Mouse (Mus musculus): Measurements from ENCODE around the gene Fam53a. TPM values are rescaled to one million over a fixed set of nuclear protein-coding genes. Genes with fewer than 3 reads are reported as not detected.

Fam53a gene
- polyA plus RNA-seq, 1 experiment from 2014 or later: 49.6 TPM

- Histone ChIP-seq H3K4me2 (ENCODE audit: low read depth, low read length) (no peak overlapping the region), H3K9ac (ENCODE audit: low read depth, low read length) (no peak overlapping the region), H3K9me3 (ENCODE audit: control insufficient read depth, low read length) (no peaks in the 10 kb centered on the region), H3K4me3 (ENCODE audit: low read length) (no peak overlapping the region), H3K27me3 (replicated peaks; ENCODE audit: control insufficient read depth, insufficient read depth, low read length) (no peaks in the 10 kb centered on the region), H3K36me3 (ENCODE audit: control insufficient read depth, insufficient read depth, low read length) (peaks cover 12% of the 10 kb centered on the region), H3K4me1 (ENCODE audit: control insufficient read depth, insufficient read depth, low read length) (no peaks in the 10 kb centered on the region), H3K27ac (ENCODE audit: low read length) (no peak overlapping the region)
- 78% methylated on average over 3 of the region's 3 CpGs for WGBS
- no peak for ATAC-seq
These were observed 8.3 kb upstream of the Fam53a start for GRCm38 (mm10) chr5:33637606-33638350.

GRCm38 (mm10) chr5:33635361-33635760 is 5.9 kb upstream of the Fam53a start:
- no peak for ATAC-seq
- 78% methylated on average over 3 of the region's 3 CpGs for WGBS

GRCm38 (mm10) chr5:33632526-33632925 is 3.1 kb upstream of the Fam53a start:
- no peak for ATAC-seq
- Histone ChIP-seq H3K4me2 (ENCODE audit: low read depth, low read length) (no peak overlapping the region), H3K27me3 (replicated peaks; ENCODE audit: control insufficient read depth, insufficient read depth, low read length) (no peaks in the 10 kb centered on the region), H3K36me3 (ENCODE audit: control insufficient read depth, insufficient read depth, low read length) (peaks cover 2% of the 10 kb centered on the region; the same call in 1 of the 2 replicates), H3K9ac (ENCODE audit: low read depth, low read length) (no peak overlapping the region), H3K4me1 (ENCODE audit: control insufficient read depth, insufficient read depth, low read length) (peaks cover 18% of the 10 kb centered on the region), H3K4me3 (ENCODE audit: low read length) (no peak overlapping the region), H3K27ac (ENCODE audit: low read length) (no peak overlapping the region), H3K9me3 (ENCODE audit: control insufficient read depth, low read length) (no peaks in the 10 kb centered on the region)
- 89% methylated on average over 1 of the region's 1 CpGs for WGBS

More at GRCm38 (mm10) chr5:33635361-33635760, 5.9 kb upstream of the Fam53a start:
- no peaks in the 10 kb centered on the region for H3K27me3 ChIP-seq (replicated peaks; ENCODE audit: control insufficient read depth, insufficient read depth, low read length)
- no peak overlapping the region for H3K9ac ChIP-seq (ENCODE audit: low read depth, low read length)
- H3K4me1 ChIP-seq (ENCODE audit: control insufficient read depth, insufficient read depth, low read length): peaks cover 6% of the 10 kb centered on the region
- H3K9me3 ChIP-seq (ENCODE audit: control insufficient read depth, low read length): no peaks in the 10 kb centered on the region
- no peak overlapping the region for H3K4me2 ChIP-seq (ENCODE audit: low read depth, low read length)
- H3K36me3 ChIP-seq (ENCODE audit: control insufficient read depth, insufficient read depth, low read length): peaks cover 2% of the 10 kb centered on the region; the same call in 1 of the 2 replicates
- no peak overlapping the region for H3K27ac ChIP-seq (ENCODE audit: low read length)
- no peak overlapping the region for H3K4me3 ChIP-seq (ENCODE audit: low read length)

DNA sequence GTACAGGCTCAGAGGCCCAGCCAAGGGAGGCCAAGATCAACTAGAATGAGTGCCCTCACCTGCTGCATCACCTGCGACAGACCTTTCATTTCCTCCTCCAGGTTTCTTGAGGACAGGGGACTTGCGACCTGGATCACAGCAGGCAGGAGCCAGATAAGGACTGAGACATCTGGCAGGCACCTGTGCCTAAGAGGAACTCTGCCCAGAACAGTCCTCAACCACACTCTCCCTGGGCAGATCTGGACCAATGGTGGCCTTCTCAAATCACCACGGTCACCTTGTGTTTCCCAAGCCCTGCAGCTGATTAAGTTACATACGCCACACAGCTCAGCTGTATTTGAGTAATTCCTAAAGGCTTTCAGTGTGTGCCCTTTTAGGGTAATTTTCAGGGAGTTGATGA is 1.2 kb upstream of the Fam53a start:
- Histone ChIP-seq H3K4me3 (ENCODE audit: low read length) (peak overlapping the region; percentile 76; the same call in 1 of the 2 replicates), H3K27me3 (replicated peaks; ENCODE audit: control insufficient read depth, insufficient read depth, low read length) (no peaks in the 10 kb centered on the region), H3K9ac (ENCODE audit: low read depth, low read length) (peak overlapping the region; percentile 62), H3K9me3 (ENCODE audit: control insufficient read depth, low read length) (no peaks in the 10 kb centered on the region), H3K27ac (ENCODE audit: low read length) (peak overlapping the region; percentile 76), H3K36me3 (ENCODE audit: control insufficient read depth, insufficient read depth, low read length) (no peaks in the 10 kb centered on the region; the same call in 1 of the 2 replicates), H3K4me1 (ENCODE audit: control insufficient read depth, insufficient read depth, low read length) (peaks cover 18% of the 10 kb centered on the region), H3K4me2 (ENCODE audit: low read depth, low read length) (peak overlapping the region; percentile 78; the same call in 1 of the 2 replicates)
- peak; percentile 31 for ATAC-seq
- WGBS: 62% methylated on average over 4 of the region's 4 CpGs

- Histone ChIP-seq H3K27me3 (replicated peaks; ENCODE audit: control insufficient read depth, insufficient read depth, low read length) (no peaks in the 10 kb centered on the region), H3K36me3 (ENCODE audit: control insufficient read depth, insufficient read depth, low read length) (no peaks in the 10 kb centered on the region; the same call in 1 of the 2 replicates), H3K4me1 (ENCODE audit: control insufficient read depth, insufficient read depth, low read length) (peaks cover 18% of the 10 kb centered on the region), H3K9ac (ENCODE audit: low read depth, low read length) (peak overlapping the region; percentile 62), H3K27ac (ENCODE audit: low read length) (peak overlapping the region; percentile 76), H3K4me3 (ENCODE audit: low read length) (peak overlapping the region; percentile 76), H3K9me3 (ENCODE audit: control insufficient read depth, low read length) (no peaks in the 10 kb centered on the region), H3K4me2 (ENCODE audit: low read depth, low read length) (peak overlapping the region; percentile 78)
- peak; percentile 64 for ATAC-seq
- 5% methylated on average over 9 of the region's 9 CpGs for WGBS
These were observed 626 bp upstream of the Fam53a start for GRCm38 (mm10) chr5:33630061-33630460.

DNA sequence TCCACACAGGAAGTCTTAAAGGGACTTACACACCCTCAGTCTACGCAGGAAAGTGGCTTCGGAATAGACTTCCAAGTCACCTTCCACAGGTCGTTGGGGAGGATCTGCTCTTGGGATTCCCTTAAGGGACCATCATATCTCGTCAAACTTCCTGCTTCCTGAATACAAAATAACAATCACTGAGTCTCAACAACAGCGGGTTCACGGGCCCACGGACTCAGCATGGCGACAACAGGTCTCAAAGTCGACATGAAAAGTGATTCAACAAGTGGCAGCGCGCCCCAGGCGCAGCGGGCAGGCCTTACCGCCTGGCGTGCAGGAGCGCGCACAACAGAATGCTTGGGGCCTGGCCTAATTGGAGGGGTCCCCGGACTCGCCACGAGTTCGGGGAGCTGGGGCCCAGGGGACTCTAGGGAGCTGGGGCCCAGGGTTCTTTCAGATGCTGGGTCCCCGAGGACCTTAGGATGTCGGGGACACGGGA is 575 bp downstream of the Fam53a start:
- peak overlapping the region; percentile 91 for H3K27ac ChIP-seq (ENCODE audit: low read length)
- H3K4me2 ChIP-seq (ENCODE audit: low read depth, low read length): peak overlapping the region; percentile 67
- peaks cover 18% of the 10 kb centered on the region for H3K4me1 ChIP-seq (ENCODE audit: control insufficient read depth, insufficient read depth, low read length)
- under 1% methylated on average over 24 of the region's 24 CpGs for WGBS
- H3K27me3 ChIP-seq (replicated peaks; ENCODE audit: control insufficient read depth, insufficient read depth, low read length): no peaks in the 10 kb centered on the region
- H3K9me3 ChIP-seq (ENCODE audit: control insufficient read depth, low read length): no peaks in the 10 kb centered on the region
- H3K36me3 ChIP-seq (ENCODE audit: control insufficient read depth, insufficient read depth, low read length): no peaks in the 10 kb centered on the region
- peak; percentile 47 for ATAC-seq
- H3K4me3 ChIP-seq (ENCODE audit: low read length): peak overlapping the region; percentile 76
- peak overlapping the region; percentile 86 for H3K9ac ChIP-seq (ENCODE audit: low read depth, low read length)

- Histone ChIP-seq H3K4me2 (ENCODE audit: low read depth, low read length) (peak overlapping the region; percentile 67), H3K9ac (ENCODE audit: low read depth, low read length) (peak overlapping the region; percentile 30; the same call in 1 of the 2 replicates), H3K27ac (ENCODE audit: low read length) (no peak overlapping the region), H3K4me1 (ENCODE audit: control insufficient read depth, insufficient read depth, low read length) (peaks cover 18% of the 10 kb centered on the region), H3K9me3 (ENCODE audit: control insufficient read depth, low read length) (no peaks in the 10 kb centered on the region), H3K4me3 (ENCODE audit: low read length) (peak overlapping the region; percentile 37), H3K27me3 (replicated peaks; ENCODE audit: control insufficient read depth, insufficient read depth, low read length) (no peaks in the 10 kb centered on the region), H3K36me3 (ENCODE audit: control insufficient read depth, insufficient read depth, low read length) (no peaks in the 10 kb centered on the region)
- no peak for ATAC-seq
- 33% methylated on average over 4 of the region's 4 CpGs for WGBS
These were observed 1.5 kb downstream of the Fam53a start for GRCm38 (mm10) chr5:33627968-33628367.

DNA sequence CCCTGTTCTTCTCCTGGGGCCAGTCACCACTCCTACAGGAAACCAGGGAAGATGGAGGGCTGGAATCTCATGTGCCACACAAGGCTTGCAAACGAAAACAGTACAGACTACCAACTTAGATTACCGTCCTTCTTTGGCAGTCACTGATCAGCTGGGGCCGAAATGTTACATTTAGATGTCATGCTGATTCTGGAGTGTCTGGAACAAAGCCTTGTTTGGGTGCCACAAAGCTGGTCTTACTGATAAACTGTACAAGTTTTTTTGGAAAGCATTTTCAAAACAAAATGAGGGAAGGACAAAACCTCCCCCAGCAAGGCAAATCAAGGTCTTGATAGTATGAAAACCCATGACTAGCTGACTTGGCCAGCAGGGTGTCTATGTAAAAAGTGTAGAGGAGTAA is 5.7 kb downstream of the Fam53a start:
- no peak for ATAC-seq
- WGBS: 74% methylated on average over 3 of the region's 3 CpGs
- H3K4me1 ChIP-seq (ENCODE audit: control insufficient read depth, insufficient read depth, low read length): peaks cover 8% of the 10 kb centered on the region
- H3K4me3 ChIP-seq (ENCODE audit: low read length): no peak overlapping the region
- no peak overlapping the region for H3K9ac ChIP-seq (ENCODE audit: low read depth, low read length)
- H3K36me3 ChIP-seq (ENCODE audit: control insufficient read depth, insufficient read depth, low read length): no peaks in the 10 kb centered on the region
- H3K9me3 ChIP-seq (ENCODE audit: control insufficient read depth, low read length): no peaks in the 10 kb centered on the region
- H3K27me3 ChIP-seq (replicated peaks; ENCODE audit: control insufficient read depth, insufficient read depth, low read length): no peaks in the 10 kb centered on the region
- H3K4me2 ChIP-seq (ENCODE audit: low read depth, low read length): no peak overlapping the region
- H3K27ac ChIP-seq (ENCODE audit: low read length): no peak overlapping the region

DNA sequence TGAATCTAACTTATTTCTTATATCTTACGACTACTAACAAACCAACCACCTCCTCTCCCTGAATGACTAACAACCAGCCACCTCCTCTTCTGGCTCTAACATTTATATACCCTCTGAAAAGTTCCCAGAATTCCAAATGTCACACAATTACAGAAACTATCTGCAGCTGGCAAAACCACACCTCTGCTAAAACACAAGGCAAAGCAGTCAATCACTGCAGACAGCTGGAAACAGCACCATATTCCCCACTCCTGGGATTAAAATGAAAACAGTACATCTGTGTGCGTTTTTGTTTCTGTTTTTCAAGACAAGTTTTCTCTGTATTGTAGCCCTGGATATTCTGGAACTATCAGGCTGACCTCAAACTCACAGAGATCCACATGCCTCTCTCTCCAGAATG is 6.8 kb downstream of the Fam53a start:
- H3K9me3 ChIP-seq (ENCODE audit: control insufficient read depth, low read length): no peaks in the 10 kb centered on the region
- 86% methylated on average over 2 of the region's 2 CpGs for WGBS
- no peaks in the 10 kb centered on the region for H3K27me3 ChIP-seq (replicated peaks; ENCODE audit: control insufficient read depth, insufficient read depth, low read length)
- H3K4me1 ChIP-seq (ENCODE audit: control insufficient read depth, insufficient read depth, low read length): peaks cover under 1% of the 10 kb centered on the region
- H3K4me3 ChIP-seq (ENCODE audit: low read length): no peak overlapping the region
- no peaks in the 10 kb centered on the region for H3K36me3 ChIP-seq (ENCODE audit: control insufficient read depth, insufficient read depth, low read length)
- ATAC-seq: no peak
- H3K27ac ChIP-seq (ENCODE audit: low read length): no peak overlapping the region
- H3K9ac ChIP-seq (ENCODE audit: low read depth, low read length): no peak overlapping the region
- H3K4me2 ChIP-seq (ENCODE audit: low read depth, low read length): no peak overlapping the region

Measured in intestine, embryonic 16.5 days (tissue).